Mouse (Mus musculus): Measurements from ENCODE around the gene Entpd6.

The Entpd6 gene

DNA sequence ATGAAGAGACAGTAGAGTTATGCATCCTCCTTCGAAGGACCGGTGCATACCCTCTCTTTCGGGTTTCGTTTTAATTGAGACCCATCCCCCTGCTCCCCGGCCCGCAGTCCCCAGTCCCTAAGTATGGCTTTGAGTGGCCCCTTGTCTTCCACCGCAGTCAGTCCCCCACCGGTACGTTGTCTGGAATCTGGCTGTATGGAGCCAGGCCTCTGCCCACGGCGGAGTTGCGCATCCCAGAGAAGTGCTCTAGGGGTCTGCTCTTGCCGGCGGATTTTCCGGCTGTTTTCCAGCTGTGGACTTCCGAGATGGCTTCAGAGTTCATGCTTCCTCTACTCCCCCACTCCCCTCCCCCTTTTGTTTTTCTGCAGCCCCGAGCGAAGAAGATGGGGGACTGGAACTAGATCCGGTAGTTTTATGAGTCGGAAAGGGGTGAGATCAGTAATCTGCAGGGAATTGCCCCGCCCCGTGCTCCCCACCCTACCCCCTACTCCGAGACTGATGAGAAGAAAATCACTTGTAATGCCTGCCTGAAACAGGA, 38.5 kb downstream of the Entpd6 start:
- DNase-seq (ENCODE audit: low spot score): no peak

- DNase-seq (ENCODE audit: low spot score): peak; percentile 81
These were observed 40.1 kb downstream of the Entpd6 start for GRCm38 (mm10) chr2:150788768-150789550.

GRCm38 (mm10) chr2:150793320-150793719, 44.5 kb downstream of the Entpd6 start:
- no peak for DNase-seq (ENCODE audit: low spot score)

DNA sequence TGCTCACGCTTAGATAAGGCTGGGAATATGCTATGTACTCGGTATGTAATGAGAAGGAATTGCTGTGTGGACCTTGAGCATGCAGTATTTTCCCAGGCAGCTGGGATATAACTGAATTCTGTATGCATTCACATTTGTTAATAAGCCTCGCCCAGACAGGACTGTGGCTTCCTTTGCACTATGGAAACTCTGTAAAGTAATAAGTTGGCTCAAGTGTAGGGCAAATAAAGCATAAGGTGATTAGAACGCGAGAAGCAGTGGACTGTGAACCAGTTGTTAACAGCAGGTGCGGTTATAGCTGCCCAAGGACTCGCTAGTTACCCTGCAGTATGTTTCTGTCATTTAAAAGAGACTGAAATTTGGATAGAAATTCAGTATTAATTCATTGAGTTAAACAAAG, 49.2 kb downstream of the Entpd6 start:
- no peak for DNase-seq (ENCODE audit: low spot score)

DNA sequence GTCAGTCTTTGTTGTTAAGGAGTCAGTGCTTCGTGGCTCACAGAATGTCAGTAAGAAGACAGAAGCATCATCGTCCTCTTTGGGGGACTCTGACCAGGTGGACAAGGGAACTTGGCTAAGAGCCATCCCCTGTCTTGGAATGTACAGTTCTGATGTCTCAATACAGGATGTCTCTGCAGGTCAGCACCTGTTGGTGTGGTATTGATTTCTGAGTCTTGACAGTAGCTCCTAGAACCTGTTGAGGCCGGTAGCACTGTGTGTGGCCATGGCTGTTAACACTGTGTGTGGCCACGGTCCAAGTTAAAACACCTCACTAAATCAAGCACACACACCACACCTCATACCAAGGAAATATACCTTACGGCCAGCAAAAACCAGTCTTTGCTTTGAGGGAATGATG, 51.8 kb downstream of the Entpd6 start:
- no peak for DNase-seq (ENCODE audit: low spot score)

DNA sequence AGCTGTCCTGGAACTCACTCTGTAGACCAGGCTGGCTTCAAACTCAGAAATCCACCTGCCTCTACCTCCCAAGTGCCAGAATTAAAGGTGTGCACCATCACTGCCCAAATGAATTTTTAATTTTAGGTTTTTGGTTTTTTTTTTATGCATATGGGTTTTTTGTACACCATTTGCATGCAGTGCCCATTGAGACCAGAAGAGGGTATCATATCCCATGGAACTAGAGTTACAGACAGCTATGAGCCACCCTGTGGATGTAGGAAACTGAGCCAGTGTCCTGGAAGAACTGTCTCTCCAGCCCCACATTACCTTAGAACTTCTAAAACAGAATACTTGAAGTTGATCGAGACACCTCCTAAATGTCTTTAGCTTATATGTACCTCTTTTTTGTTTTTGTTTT, 54.2 kb downstream of the Entpd6 start:
- peak; percentile 43 for DNase-seq (ENCODE audit: low spot score)

DNA sequence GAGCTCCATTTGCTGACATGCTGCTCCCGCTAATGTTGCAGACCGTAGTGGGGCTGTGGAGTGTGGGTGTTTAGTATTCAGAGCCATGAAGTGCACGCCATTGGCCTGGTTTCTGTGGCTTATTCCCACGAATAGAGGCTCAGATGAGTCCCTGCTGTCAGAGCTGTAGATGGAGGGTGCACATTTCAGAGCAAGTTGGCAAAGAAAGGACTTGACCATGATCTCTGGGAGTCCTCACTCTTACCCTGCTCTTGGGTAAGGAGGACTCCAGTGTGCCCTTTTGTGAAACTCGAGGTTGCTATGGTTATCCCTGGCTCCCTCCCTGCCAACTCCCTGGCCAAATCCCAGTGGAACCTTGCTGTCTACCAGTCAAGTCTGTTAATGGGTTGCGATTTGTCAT, 59.5 kb downstream of the Entpd6 start:
- DNase-seq (ENCODE audit: low spot score): no peak

GRCm38 (mm10) chr2:150808812-150809211, 60.0 kb downstream of the Entpd6 start:
- DNase-seq (ENCODE audit: low spot score): no peak

DNA sequence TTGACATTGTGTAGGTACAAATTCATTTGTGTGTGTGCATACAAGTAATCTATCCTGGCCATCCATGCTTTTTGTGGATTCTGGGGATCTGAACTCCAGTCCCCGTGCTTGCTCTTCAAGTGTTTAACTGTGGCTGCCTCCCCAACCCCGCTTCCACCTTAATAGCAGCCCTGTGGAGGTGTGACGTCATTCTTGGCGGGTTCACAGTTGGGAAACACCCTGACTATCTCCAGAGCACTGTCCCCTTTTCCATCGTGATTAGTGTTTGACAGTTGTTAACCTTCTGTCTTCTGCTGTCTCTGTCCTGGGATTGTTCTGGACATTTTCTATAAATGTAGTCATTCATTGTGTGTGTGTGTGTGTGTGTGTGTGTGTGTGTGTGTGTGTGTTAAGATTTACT, 61.8 kb downstream of the Entpd6 start:
- no peak for DNase-seq (ENCODE audit: low spot score)

DNA sequence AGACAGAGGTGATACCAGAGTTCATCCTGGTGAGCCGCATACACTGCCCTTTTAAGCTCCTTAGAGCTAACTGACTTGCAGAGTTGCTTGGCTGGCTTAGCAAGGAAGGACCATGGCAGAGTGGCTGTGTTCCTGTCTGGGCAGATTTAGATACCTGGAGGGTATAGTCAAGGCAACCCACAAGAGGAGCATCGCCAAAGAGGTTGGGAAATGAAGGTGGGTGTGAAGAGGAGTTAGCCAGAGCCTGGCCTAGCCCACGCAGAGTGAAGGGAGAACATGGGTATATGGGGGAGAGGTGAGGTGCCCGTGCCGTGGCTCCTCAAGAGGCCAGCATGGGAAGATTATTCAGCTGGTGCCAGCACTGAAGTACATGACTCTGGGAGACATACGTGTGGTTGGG, 64.0 kb downstream of the Entpd6 start:
- DNase-seq (ENCODE audit: low spot score): no peak

- DNase-seq (ENCODE audit: low spot score): no peak
These were observed 68.0 kb downstream of the Entpd6 start for GRCm38 (mm10) chr2:150816676-150817402.

- DNase-seq (ENCODE audit: low spot score): no peak
These were observed 69.9 kb downstream of the Entpd6 start for GRCm38 (mm10) chr2:150818742-150819141.

- DNase-seq (ENCODE audit: low spot score): peak; percentile 71
These were observed 71.9 kb downstream of the Entpd6 start for GRCm38 (mm10) chr2:150820720-150821119.
